Mouse (Mus musculus) CH12.LX (cell line): ENCODE measurements around the gene Myzap.

Experiments used
- CTCF ChIP-seq, 2 experiments: IDR thresholded peaks in 1 of 2; conservative IDR thresholded peaks in 1 of 2; 2 replicates each; pipeline ENCODE4 v1.5.1; 2011 to 2012; ENCODE audit warnings: low read depth in 2 of 2, low read length in 2 of 2, improper control_type of control experiment in 1 of 2, inconsistent platforms in 1 of 2, mild to moderate bottlenecking in 1 of 2, moderate library complexity in 1 of 2
- MAFK ChIP-seq: IDR thresholded peaks from 2 replicates; pipeline ENCODE4 v1.6.1; 2011; ENCODE audit warnings: low read length, improper control_type of control experiment; ENCODE audit not compliant: insufficient replicate concordance
- USF2 ChIP-seq: conservative IDR thresholded peaks from 2 replicates; pipeline ENCODE4 v1.6.1; 2011; ENCODE audit warnings: low read depth, low read length, improper control_type of control experiment

DNA sequence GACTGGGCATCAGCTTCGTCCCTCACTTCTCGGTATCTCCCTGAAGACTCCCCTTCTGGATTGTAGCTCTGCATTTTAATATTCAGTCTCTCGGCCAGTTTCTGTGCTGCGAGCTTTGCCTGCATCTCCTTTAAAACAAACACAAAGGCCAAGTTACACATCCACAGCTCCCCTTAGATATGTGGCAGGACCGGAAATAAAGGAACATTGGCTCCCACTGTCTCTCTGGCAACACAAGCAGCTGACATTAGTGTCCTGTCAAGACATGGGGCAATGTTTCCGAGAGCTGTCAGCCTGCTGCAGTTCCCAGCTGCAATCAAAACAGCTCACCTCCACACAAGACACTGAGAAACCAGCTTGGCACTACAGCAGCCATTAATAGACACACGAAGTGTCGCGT lies 112.7 kb downstream of the Myzap start:
- no peak for TF ChIP-seq CTCF (conservative IDR thresholded peaks at IDR 0.05 in 1 of 2, IDR thresholded peaks at IDR 0.05 in 1 of 2; ENCODE audit: low read depth in 2 of 2, low read length in 2 of 2)
- TF ChIP-seq MAFK = no peak
- TF ChIP-seq USF2 = no peak
